Mouse (Mus musculus) small intestine, adult 2 months (tissue): ENCODE data around the gene Rps15a.

Experiments used
- CTCF ChIP-seq: fragments of 200-500 bp; IDR thresholded peaks from 2 replicates; pipeline ENCODE4 v1.5.1; 2012; ENCODE audit warnings: low read depth, mild to moderate bottlenecking, control low read depth, inconsistent platforms, low read length, moderate library complexity, mixed read lengths; ENCODE audit not compliant: insufficient replicate concordance, insufficient read length; ENCODE audit errors: extremely low read depth
- POLR2A ChIP-seq: fragments of 200-500 bp; IDR thresholded peaks from 2 replicates; pipeline ENCODE4 v1.6.1; 2012; ENCODE audit warnings: low read depth, mild to moderate bottlenecking, control low read depth, inconsistent platforms, low read length, moderate library complexity

DNA sequence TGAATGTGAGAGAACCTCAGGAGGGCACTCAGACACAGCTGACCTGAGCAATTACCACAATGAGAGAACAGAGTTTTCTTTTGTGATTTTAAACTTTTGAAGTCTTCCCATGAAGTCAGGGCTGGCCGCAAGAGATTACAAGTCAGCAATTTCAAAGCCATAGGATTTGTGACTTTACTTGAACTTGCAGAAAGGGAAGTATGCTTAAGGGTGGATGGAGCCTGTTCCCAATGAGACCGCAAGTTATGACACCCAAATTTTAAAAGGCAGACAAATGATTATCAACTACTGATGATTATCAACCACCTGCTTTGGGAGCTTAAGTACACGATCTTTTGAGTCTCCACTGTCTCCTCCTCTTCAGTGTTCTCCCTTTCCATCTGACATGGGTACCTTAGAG, 2.4 kb upstream of the Rps15a start:
- TF ChIP-seq CTCF (no peak), POLR2A (no peak)
